Mouse (Mus musculus) ES-Bruce4 (cell line): Measurements from ENCODE around the gene Supt4a.

ENCODE experiments used
- CTCF ChIP-seq: IDR thresholded peaks from one replicate; pipeline ENCODE4 v1.8.1; 2011; ENCODE audit warnings: low read depth, low read length
- EP300 ChIP-seq: IDR thresholded peaks from 2 replicates; pipeline ENCODE4 v1.6.1; 2011; ENCODE audit warnings: low read depth, low read length; ENCODE audit not compliant: insufficient read depth
- POLR2A ChIP-seq: IDR thresholded peaks from one replicate; pipeline ENCODE4 v1.8.1; 2011; ENCODE audit warnings: low read length; ENCODE audit not compliant: insufficient read depth

- TF ChIP-seq CTCF (no peak), POLR2A (no peak), EP300 (no peak)
Observed at GRCm38 (mm10) chr11:87758161-87758911, 21.0 kb downstream of the Supt4a start.
